Mouse (Mus musculus) megakaryocyte, embryonic 14.5 days (primary cell): ENCODE results near the gene Gng7. TPM values are rescaled to one million over a fixed set of nuclear protein-coding genes. Genes with fewer than 3 reads are reported as not detected.

Experiments
- H3K27me3 ChIP-seq: replicated peaks from 2 replicates; pipeline ENCODE3; 2012; ENCODE audit warnings: inconsistent platforms
- H3K36me3 ChIP-seq: replicated peaks from 2 replicates; pipeline ENCODE3; 2012; ENCODE audit warnings: low read length, inconsistent platforms, mixed read lengths
- H3K4me1 ChIP-seq: 2 replicates; pipeline ENCODE4 v1.6.1; 2012; ENCODE audit warnings: inconsistent platforms
- H3K4me3 ChIP-seq: replicated peaks from 2 replicates; pipeline ENCODE3; 2012; ENCODE audit warnings: moderate library complexity, mild to moderate bottlenecking, inconsistent platforms
- H3K9me3 ChIP-seq: 2 replicates; pipeline ENCODE4 v1.6.1; 2012; ENCODE audit warnings: inconsistent platforms
- FLI1 ChIP-seq: IDR thresholded peaks from 2 replicates; pipeline ENCODE4 v1.6.1; 2012; ENCODE audit warnings: low read length, inconsistent platforms, mixed read lengths
- GATA1 ChIP-seq: IDR thresholded peaks from 3 replicates; pipeline ENCODE4 v1.6.1; 2012; ENCODE audit warnings: mixed read lengths, low read length, inconsistent platforms, borderline replicate concordance
- polyA plus RNA-seq: library from polyadenylated mRNA; stranded (reverse); fragments of >175 nt; gene quantifications from 2 replicates; pipeline ENCODE4 v1.2.3, GENCODE M21; 2012; ENCODE audit warnings: low replicate concordance; ENCODE audit not compliant: insufficient read depth

The Gng7 gene
- polyA plus RNA-seq, 1 experiment: 0.41 TPM

- H3K4me1 ChIP-seq: peaks cover 46% of the 10 kb centered on the region
Observed at GRCm38 (mm10) chr10:80962051-80962472, 52.7 kb downstream of the Gng7 start.

GRCm38 (mm10) chr10:80960551-80961508 is 53.9 kb downstream of the Gng7 start:
- TF ChIP-seq FLI1 (no peak), GATA1 (no peak)
- Histone ChIP-seq H3K36me3 (no peaks in the 10 kb centered on the region), H3K9me3 (no peaks in the 10 kb centered on the region), H3K4me3 (no peak overlapping the region), H3K27me3 (peaks cover 35% of the 10 kb centered on the region), H3K4me1 (peaks cover 43% of the 10 kb centered on the region)

More at GRCm38 (mm10) chr10:80962051-80962472, 52.7 kb downstream of the Gng7 start:
- no peak overlapping the region for H3K4me3 ChIP-seq
- H3K9me3 ChIP-seq: no peaks in the 10 kb centered on the region
- TF ChIP-seq FLI1: no peak
- no peak for TF ChIP-seq GATA1
- H3K36me3 ChIP-seq: no peaks in the 10 kb centered on the region
- H3K27me3 ChIP-seq: peaks cover 35% of the 10 kb centered on the region

- H3K36me3 ChIP-seq: no peaks in the 10 kb centered on the region
- TF ChIP-seq FLI1 (no peak), GATA1 (no peak)
- peaks cover 35% of the 10 kb centered on the region for H3K27me3 ChIP-seq
- H3K4me3 ChIP-seq: no peak overlapping the region
- peaks cover 48% of the 10 kb centered on the region for H3K4me1 ChIP-seq
- no peaks in the 10 kb centered on the region for H3K9me3 ChIP-seq
Observed at GRCm38 (mm10) chr10:80958979-80959637, 55.6 kb downstream of the Gng7 start.

- Histone ChIP-seq H3K4me1 (peaks cover 38% of the 10 kb centered on the region), H3K4me3 (no peak overlapping the region), H3K36me3 (no peaks in the 10 kb centered on the region), H3K27me3 (peaks cover 40% of the 10 kb centered on the region), H3K9me3 (no peaks in the 10 kb centered on the region)
- TF ChIP-seq FLI1 (no peak), GATA1 (no peak)
Observed at GRCm38 (mm10) chr10:80957791-80958190, 57.0 kb downstream of the Gng7 start.

GRCm38 (mm10) chr10:80956901-80957300 is 57.8 kb downstream of the Gng7 start:
- no peaks in the 10 kb centered on the region for H3K36me3 ChIP-seq
- H3K4me1 ChIP-seq: peaks cover 37% of the 10 kb centered on the region
- no peaks in the 10 kb centered on the region for H3K9me3 ChIP-seq
- peaks cover 43% of the 10 kb centered on the region for H3K27me3 ChIP-seq
- TF ChIP-seq FLI1 (no peak), GATA1 (no peak)
- no peak overlapping the region for H3K4me3 ChIP-seq

GRCm38 (mm10) chr10:80956385-80956784 is 58.4 kb downstream of the Gng7 start:
- no peaks in the 10 kb centered on the region for H3K36me3 ChIP-seq
- no peak for TF ChIP-seq GATA1
- no peak for TF ChIP-seq FLI1
- H3K4me3 ChIP-seq: no peak overlapping the region
- H3K4me1 ChIP-seq: peaks cover 36% of the 10 kb centered on the region
- H3K27me3 ChIP-seq: peaks cover 45% of the 10 kb centered on the region
- no peaks in the 10 kb centered on the region for H3K9me3 ChIP-seq

- Histone ChIP-seq H3K36me3 (no peaks in the 10 kb centered on the region), H3K9me3 (no peaks in the 10 kb centered on the region), H3K4me1 (peaks cover 35% of the 10 kb centered on the region), H3K4me3 (peak overlapping the region; percentile 1), H3K27me3 (peaks cover 48% of the 10 kb centered on the region)
- TF ChIP-seq FLI1 (no peak), GATA1 (no peak)
Observed at GRCm38 (mm10) chr10:80955536-80955935, 59.2 kb downstream of the Gng7 start.

GRCm38 (mm10) chr10:80954843-80955242 is 59.9 kb downstream of the Gng7 start:
- H3K27me3 ChIP-seq: peaks cover 47% of the 10 kb centered on the region
- TF ChIP-seq GATA1 (no peak), FLI1 (no peak)
- no peaks in the 10 kb centered on the region for H3K9me3 ChIP-seq
- peaks cover 39% of the 10 kb centered on the region for H3K4me1 ChIP-seq
- H3K4me3 ChIP-seq: no peak overlapping the region
- H3K36me3 ChIP-seq: no peaks in the 10 kb centered on the region

- Histone ChIP-seq H3K27me3 (peaks cover 47% of the 10 kb centered on the region), H3K36me3 (no peaks in the 10 kb centered on the region), H3K9me3 (no peaks in the 10 kb centered on the region), H3K4me1 (peaks cover 42% of the 10 kb centered on the region), H3K4me3 (no peak overlapping the region)
- TF ChIP-seq FLI1 (no peak), GATA1 (no peak)
Observed at GRCm38 (mm10) chr10:80954415-80954814, 60.3 kb downstream of the Gng7 start.

- Histone ChIP-seq H3K36me3 (no peaks in the 10 kb centered on the region), H3K4me1 (peaks cover 56% of the 10 kb centered on the region), H3K4me3 (no peak overlapping the region), H3K9me3 (no peaks in the 10 kb centered on the region), H3K27me3 (peaks cover 36% of the 10 kb centered on the region)
- TF ChIP-seq FLI1 (no peak), GATA1 (no peak)
Observed at GRCm38 (mm10) chr10:80952449-80952848, 62.3 kb downstream of the Gng7 start.
